Mouse (Mus musculus) heart, postnatal 0 days (tissue): ENCODE measurements around the gene Ninj1. TPM values are rescaled to one million over a fixed set of nuclear protein-coding genes. Genes with fewer than 3 reads are reported as not detected.

ENCODE experiments used
- ATAC-seq: fragments of 200-750 bp; cut with Nextera tagmentation; 2 replicates; pipeline ENCODE4 v1.8.0; 2017; ENCODE audit warnings: low read depth, moderate number of reproducible peaks, moderate library complexity; ENCODE audit not compliant: insufficient read depth
- DNase-seq: peaks from one replicate; pipeline ENCODE4 v3.0.0-alpha.2; 2016; ENCODE audit warnings: low spot score
- H3K27ac ChIP-seq: fragments of 300-500 bp; sonication (generic); 2 replicates; pipeline ENCODE4 v1.5.1; 2014; ENCODE audit warnings: low read depth, mild to moderate bottlenecking
- H3K27me3 ChIP-seq: fragments of 300-500 bp; sonication (generic); 2 replicates; pipeline ENCODE4 v1.6.1; 2014; ENCODE audit warnings: low read length, mixed read lengths; ENCODE audit not compliant: control insufficient read depth, insufficient read depth
- H3K36me3 ChIP-seq: fragments of 300-500 bp; sonication (generic); replicated peaks from 2 replicates; pipeline ENCODE4 v1.6.1; 2014; ENCODE audit warnings: low read length, mixed read lengths; ENCODE audit not compliant: control insufficient read depth, insufficient read depth
- H3K4me1 ChIP-seq: fragments of 300-500 bp; sonication (generic); 2 replicates; pipeline ENCODE4 v1.6.1; 2014; ENCODE audit warnings: antibody characterized with exemption; ENCODE audit not compliant: control insufficient read depth, insufficient read depth
- H3K4me2 ChIP-seq: fragments of 300-500 bp; sonication (generic); 2 replicates; pipeline ENCODE4 v1.6.1; 2014; ENCODE audit warnings: low read depth, mild to moderate bottlenecking, low read length, moderate library complexity
- H3K4me3 ChIP-seq: fragments of 300-500 bp; sonication (generic); 2 replicates; pipeline ENCODE4 v1.5.1; 2014; ENCODE audit warnings: low read depth, low read length
- H3K9ac ChIP-seq: fragments of 300-500 bp; sonication (generic); replicated peaks from 2 replicates; pipeline ENCODE4 v1.6.1; 2014; ENCODE audit warnings: low read depth, low read length, mixed read lengths
- H3K9me3 ChIP-seq: fragments of 300-500 bp; sonication (generic); replicated peaks from 2 replicates; pipeline ENCODE4 v1.6.1; 2016; ENCODE audit warnings: low read length; ENCODE audit not compliant: control insufficient read depth
- CTCF ChIP-seq: IDR thresholded peaks from 2 replicates; pipeline ENCODE4 v1.5.1; 2016; ENCODE audit warnings: antibody characterized with exemption, control low read depth, low read depth
- EP300 ChIP-seq: IDR thresholded peaks from 2 replicates; pipeline ENCODE4 v1.6.1; 2016; ENCODE audit warnings: antibody characterized with exemption, low read depth
- WGBS: fragments of 180-500 bp; shearing (Covaris S2); extraction: QIAGEN DNeasy Blood & Tissue Kit; methylation state at CpG from one replicate; pipeline ENCODE4 v1.1.7; 2014; 5-methylcytosine and 5-hydroxymethylcytosine counted together
- polyA plus RNA-seq: library from polyadenylated mRNA; unstranded; fragments of >200 nt; fragmentation: Nextera tagmentation; extraction: Ambion mirVana; gene quantifications from 2 replicates; pipeline ENCODE4 v1.2.1, GENCODE M21; 2015
- total RNA-seq: library from RNA; depleted of rRNA; stranded (reverse); fragments of >200 nt; gene quantifications from 2 replicates; pipeline ENCODE4 v1.2.3, GENCODE M21; 2014; ENCODE audit warnings: low replicate concordance

The Ninj1 gene
- total and polyA plus RNA-seq, 2 experiments from 2014 or later, result 75.3 to 97.2 TPM

DNA sequence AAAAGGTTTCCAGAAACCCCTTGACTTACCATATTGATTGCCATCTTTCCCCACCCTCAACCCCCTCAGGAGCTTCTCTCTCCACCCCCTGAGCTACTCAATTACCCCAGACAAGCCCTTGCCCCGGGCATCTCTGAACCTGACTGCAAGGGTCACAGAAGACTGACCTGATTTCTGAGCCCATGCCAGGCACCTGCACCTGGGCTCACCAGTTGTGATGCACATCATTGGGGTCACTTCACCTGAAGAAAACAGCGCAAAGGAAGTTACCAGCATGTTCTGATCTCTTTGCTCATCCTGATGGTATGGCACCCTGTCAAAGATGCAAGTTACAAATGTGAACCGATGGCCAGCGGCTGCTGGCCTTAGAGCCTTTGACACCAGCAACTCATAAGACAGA, 38.6 kb upstream of the Ninj1 start:
- Histone ChIP-seq H3K9me3 (no peaks in the 10 kb centered on the region), H3K4me2 (no peak overlapping the region), H3K4me3 (no peak overlapping the region), H3K27ac (no peak overlapping the region), H3K27me3 (peaks cover 51% of the 10 kb centered on the region), H3K4me1 (peaks cover 28% of the 10 kb centered on the region), H3K9ac (no peak overlapping the region), H3K36me3 (no peaks in the 10 kb centered on the region)
- no peak for TF ChIP-seq EP300
- ATAC-seq, result no peak
- no peak for DNase-seq
- 91% methylated on average over 4 of the region's 4 CpGs for WGBS

DNA sequence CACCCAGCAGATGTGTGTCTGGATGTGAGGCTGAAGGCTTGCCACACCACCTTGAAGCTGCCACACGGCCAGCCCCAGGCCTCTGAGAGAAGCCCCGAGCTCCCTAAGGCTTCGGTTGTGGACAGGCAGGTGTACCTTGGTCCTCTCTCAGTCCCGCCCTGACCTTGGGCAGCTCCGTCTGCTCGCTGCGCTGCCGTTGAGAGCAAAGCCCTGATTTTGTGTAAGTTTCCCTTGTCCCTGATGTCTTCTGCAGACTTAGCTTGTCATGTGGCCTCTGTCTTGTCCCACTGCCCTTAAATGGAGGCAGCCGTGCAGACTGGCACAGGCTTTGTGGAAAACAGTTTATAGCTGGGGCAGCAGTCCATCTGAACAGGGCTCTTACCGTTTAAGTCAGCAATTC, 33.3 kb upstream of the Ninj1 start:
- no peak for TF ChIP-seq EP300
- no peak for TF ChIP-seq CTCF
- H3K4me2 ChIP-seq, result 0 out of 2 replicates have a peak overlapping the region, but pooled peaks have one; percentile 15
- peaks cover 7% of the 10 kb centered on the region; the same call in 1 of the 2 replicates for H3K27me3 ChIP-seq
- H3K27ac ChIP-seq, result no peak overlapping the region
- peak; percentile 10 for DNase-seq
- H3K9ac ChIP-seq, result peak overlapping the region; percentile 1; the same call in 1 of the 2 replicates
- H3K4me3 ChIP-seq, result no peak overlapping the region
- H3K9me3 ChIP-seq, result 0 out of 2 replicates have a peak, but pooled peaks cover 6% of the 10 kb centered on the region
- H3K36me3 ChIP-seq, result no peaks in the 10 kb centered on the region
- H3K4me1 ChIP-seq, result 0 out of 2 replicates have a peak, but pooled peaks cover 12% of the 10 kb centered on the region
- WGBS, result 55% methylated on average over 10 of the region's 10 CpGs
- no peak for ATAC-seq

DNA sequence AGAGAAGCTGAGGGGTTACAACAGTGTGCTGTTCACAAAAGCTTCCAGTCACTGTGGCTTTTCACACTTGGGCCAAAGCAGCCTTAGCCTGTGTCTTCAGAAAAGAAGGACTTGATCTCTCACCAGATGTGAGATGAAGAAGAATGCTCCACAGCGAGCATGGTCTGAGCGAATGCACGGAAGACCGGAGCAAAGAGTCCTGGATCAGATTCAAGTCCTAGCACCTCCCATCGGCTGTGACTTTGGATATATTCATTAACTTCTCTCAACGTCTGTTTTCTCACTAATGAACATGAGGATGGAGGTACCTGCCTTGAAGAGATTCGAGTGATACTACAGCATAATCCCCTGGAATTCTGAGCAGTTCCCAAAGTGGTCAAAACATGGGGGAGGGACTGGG, 32.7 kb upstream of the Ninj1 start:
- no peak for TF ChIP-seq CTCF
- TF ChIP-seq EP300, result no peak
- Histone ChIP-seq H3K4me3 (no peak overlapping the region), H3K4me1 (0 out of 2 replicates have a peak, but pooled peaks cover 12% of the 10 kb centered on the region), H3K27ac (no peak overlapping the region), H3K4me2 (no peak overlapping the region), H3K36me3 (no peaks in the 10 kb centered on the region), H3K9ac (no peak overlapping the region), H3K27me3 (0 out of 2 replicates have a peak, but pooled peaks cover 3% of the 10 kb centered on the region), H3K9me3 (0 out of 2 replicates have a peak, but pooled peaks cover 6% of the 10 kb centered on the region)
- 49% methylated on average over 7 of the region's 7 CpGs for WGBS
- ATAC-seq (no peak), DNase-seq (peak; percentile 4)

DNA sequence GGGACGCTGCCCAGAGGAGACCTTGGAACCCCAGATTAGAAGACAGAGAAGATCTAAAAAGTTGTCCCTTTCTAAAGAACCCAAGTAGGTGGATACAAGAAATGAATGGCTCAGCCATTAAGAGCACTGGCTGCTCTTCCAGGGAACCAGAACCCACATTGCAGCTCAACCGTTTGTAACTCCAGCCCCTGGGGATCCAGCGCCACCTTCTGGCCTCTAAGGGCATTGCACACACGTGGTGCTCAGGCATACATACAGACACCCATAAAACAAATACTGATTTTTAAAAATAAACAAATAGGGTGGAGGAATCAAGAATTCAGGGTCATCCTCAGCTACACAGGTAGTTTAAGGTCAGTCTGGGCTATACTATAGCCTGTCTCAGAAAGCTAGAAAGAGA, 30.6 kb upstream of the Ninj1 start:
- Histone ChIP-seq H3K4me3 (no peak overlapping the region), H3K9ac (no peak overlapping the region), H3K4me1 (0 out of 2 replicates have a peak, but pooled peaks cover 12% of the 10 kb centered on the region), H3K4me2 (no peak overlapping the region), H3K27ac (no peak overlapping the region), H3K9me3 (0 out of 2 replicates have a peak, but pooled peaks cover 6% of the 10 kb centered on the region), H3K27me3 (no peaks in the 10 kb centered on the region), H3K36me3 (no peaks in the 10 kb centered on the region)
- ATAC-seq (no peak), DNase-seq (no peak)
- 71% methylated on average over 4 of the region's 4 CpGs for WGBS
- TF ChIP-seq CTCF (peak; percentile 15; the same call in 1 of the 2 replicates), EP300 (no peak)

DNA sequence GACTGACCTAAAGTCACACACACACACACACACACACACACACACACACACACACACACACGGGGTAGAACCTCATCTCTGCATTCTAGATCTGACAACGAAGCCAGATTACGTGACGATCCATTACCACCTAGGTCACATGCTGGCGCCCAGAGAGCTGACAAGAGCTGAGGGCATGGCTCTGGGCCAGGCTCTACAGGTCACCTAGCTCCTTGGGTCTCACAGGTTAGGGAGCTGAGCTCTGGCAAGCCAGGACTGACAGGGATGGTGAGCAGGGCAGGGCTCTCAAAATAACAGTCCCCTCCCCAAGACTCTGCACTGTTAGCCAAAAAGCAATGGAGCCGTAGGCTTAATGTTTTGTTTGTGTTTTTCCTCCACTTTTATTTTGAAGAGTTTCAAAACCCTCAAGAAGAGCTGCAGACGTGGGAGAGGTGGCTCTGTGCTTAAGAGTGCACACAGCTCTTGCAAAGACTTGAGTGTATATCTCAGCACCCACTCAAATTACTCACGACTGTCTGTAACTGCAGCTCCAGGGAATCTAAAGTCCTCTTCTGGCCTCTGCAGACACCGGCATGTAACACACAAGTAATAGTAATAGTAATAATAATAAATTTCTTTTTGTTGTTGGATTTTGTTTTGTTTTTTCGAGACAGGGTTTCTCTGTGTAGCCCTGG, 29.1 kb upstream of the Ninj1 start:
- Histone ChIP-seq H3K27ac (no peak overlapping the region), H3K9me3 (0 out of 2 replicates have a peak, but pooled peaks cover 6% of the 10 kb centered on the region), H3K36me3 (no peaks in the 10 kb centered on the region), H3K4me3 (no peak overlapping the region), H3K4me2 (no peak overlapping the region), H3K9ac (no peak overlapping the region), H3K27me3 (no peaks in the 10 kb centered on the region), H3K4me1 (0 out of 2 replicates have a peak, but pooled peaks cover 12% of the 10 kb centered on the region)
- ATAC-seq (no peak), DNase-seq (peak; percentile 3)
- TF ChIP-seq EP300 (no peak), CTCF (no peak)
- WGBS, result 64% methylated on average over 10 of the region's 10 CpGs

DNA sequence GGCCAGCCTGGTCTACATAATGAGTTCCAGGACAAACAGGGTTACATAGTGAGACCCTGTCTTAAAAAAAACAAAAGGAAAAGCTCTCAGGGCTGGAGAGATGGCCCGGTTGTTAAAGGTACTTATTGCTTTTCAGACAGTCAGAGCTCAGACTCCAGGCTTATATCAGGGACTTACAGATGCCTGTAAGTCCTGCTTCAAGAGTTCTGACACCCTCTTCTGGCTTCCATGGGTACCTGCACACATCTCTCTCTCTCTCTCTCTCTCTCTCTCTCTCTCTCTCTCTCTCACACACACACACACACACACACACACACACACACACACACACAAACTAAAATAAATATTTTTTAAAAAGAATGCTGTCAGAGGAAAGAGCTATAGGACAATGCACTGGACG, 26.0 kb upstream of the Ninj1 start:
- Histone ChIP-seq H3K27me3 (no peaks in the 10 kb centered on the region), H3K9me3 (0 out of 2 replicates have a peak, but pooled peaks cover 6% of the 10 kb centered on the region), H3K9ac (no peak overlapping the region), H3K4me2 (no peak overlapping the region), H3K36me3 (no peaks in the 10 kb centered on the region), H3K4me1 (no peaks in the 10 kb centered on the region), H3K27ac (no peak overlapping the region), H3K4me3 (no peak overlapping the region)
- 52% methylated on average over 2 of the region's 2 CpGs for WGBS
- peak; percentile 4 for DNase-seq
- ATAC-seq, result no peak
- TF ChIP-seq EP300, result no peak
- TF ChIP-seq CTCF, result peak; percentile 19; the same call in 1 of the 2 replicates
